Mouse (Mus musculus): ENCODE measurements around the gene Sirpa.

Gene Sirpa

GRCm38 (mm10) chr2:129604032-129604431 is 11.4 kb downstream of the Sirpa start:
- DNase-seq (ENCODE audit: extremely low read depth, low read depth, low spot score), result no peak

GRCm38 (mm10) chr2:129605816-129606215 is 13.2 kb downstream of the Sirpa start:
- DNase-seq (ENCODE audit: extremely low read depth, low read depth, low spot score), result no peak

DNA sequence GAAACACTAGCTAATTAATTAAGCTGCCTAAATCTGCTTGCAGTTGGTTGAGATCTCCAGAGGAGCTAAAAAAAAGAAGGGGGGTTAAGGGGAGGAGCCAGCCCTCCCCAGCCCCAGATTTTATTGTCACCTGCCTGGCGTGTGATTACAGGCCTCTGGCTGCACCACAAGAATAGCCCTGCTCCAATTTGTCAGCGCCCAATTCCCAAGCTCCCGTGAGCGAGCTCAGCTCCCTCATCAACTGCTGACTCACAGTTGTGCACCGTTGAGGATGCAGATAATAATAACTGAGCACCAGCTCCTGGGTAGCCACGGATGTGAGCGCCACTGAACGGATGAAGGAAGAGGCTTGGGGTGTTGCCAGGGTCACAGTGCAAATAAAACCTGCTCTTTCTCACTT is 13.6 kb downstream of the Sirpa start:
- no peak for DNase-seq (ENCODE audit: extremely low read depth, low read depth, low spot score)

DNA sequence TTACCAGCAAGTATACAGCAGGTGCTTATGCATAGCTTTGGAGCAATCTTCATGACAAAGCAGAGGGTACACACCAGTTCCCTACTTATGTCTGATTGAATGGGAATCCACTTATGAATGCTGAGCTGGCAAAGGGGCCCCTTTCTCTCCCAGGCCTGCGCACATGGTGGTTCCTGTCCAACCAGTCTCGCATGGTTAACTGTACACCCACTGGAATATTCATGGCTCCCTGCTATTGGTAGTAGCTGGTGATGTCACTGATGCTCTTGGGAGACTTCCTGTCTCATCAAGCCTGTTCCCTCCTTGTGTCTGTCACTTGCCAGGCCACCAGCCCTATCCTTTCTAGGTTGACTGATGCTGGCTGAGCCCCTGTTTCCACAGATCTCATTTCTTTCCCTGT is 14.3 kb downstream of the Sirpa start:
- DNase-seq (ENCODE audit: extremely low read depth, low read depth, low spot score), result no peak

DNA sequence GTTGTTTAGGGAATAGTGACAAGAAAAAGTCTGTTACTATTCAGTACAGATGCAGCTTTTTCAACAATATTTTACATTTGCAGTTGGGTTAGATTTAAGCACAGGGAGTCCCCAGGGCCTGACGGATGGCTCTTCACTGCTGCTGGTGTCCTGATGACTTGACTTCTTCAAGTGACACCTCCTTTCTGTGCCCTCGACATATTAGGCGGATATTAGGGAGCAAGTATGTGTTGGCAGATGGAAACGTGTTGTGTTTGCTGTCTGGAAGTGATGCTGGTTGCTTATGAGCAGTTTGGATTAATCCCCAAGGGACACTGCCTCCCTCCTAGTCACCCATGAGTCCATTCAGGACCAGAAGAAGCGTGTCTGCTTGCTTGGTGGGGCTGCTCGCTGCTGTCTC is 21.3 kb downstream of the Sirpa start:
- DNase-seq (ENCODE audit: extremely low read depth, low read depth, low spot score), result no peak

DNA sequence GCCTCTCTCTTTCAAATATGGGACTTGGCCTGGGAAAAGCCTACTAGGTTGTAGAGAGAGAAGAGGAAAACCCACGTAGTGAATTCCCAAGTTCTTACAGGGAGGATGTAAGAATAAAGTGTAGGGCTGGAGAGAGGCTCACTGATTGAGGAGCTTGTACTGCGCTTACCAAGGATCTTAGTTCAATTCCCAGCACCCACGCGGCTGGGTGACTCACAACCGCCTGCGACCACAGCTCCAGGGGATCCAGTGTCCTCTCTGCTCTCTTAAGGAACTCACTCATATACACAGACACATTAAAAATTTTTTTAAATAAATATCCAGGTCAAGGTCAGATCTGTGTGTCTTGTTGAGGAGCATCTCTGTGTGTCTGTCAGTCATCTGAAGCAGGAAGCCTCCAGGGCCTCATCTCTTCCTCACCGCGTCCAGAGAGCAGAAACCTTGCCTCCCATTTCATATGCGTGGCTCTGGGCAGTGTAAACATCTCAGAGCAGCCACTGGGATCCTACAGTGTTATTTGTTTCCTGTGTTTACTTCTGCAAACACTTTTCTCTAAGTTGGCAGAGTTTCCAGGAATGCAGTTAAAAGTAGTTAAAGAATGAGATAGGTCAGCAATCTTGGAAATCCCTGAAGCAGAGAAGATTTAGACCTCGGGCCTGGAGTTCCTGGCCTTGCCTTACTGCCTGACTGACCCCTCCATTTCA is 22.0 kb downstream of the Sirpa start:
- no peak for DNase-seq (ENCODE audit: extremely low read depth, low read depth, low spot score)

- no peak for DNase-seq (ENCODE audit: extremely low read depth, low read depth, low spot score)
Observed at GRCm38 (mm10) chr2:129620148-129620547, 27.5 kb downstream of the Sirpa start.

GRCm38 (mm10) chr2:129620881-129621280 is 28.2 kb downstream of the Sirpa start:
- DNase-seq (ENCODE audit: extremely low read depth, low read depth, low spot score), result no peak

DNA sequence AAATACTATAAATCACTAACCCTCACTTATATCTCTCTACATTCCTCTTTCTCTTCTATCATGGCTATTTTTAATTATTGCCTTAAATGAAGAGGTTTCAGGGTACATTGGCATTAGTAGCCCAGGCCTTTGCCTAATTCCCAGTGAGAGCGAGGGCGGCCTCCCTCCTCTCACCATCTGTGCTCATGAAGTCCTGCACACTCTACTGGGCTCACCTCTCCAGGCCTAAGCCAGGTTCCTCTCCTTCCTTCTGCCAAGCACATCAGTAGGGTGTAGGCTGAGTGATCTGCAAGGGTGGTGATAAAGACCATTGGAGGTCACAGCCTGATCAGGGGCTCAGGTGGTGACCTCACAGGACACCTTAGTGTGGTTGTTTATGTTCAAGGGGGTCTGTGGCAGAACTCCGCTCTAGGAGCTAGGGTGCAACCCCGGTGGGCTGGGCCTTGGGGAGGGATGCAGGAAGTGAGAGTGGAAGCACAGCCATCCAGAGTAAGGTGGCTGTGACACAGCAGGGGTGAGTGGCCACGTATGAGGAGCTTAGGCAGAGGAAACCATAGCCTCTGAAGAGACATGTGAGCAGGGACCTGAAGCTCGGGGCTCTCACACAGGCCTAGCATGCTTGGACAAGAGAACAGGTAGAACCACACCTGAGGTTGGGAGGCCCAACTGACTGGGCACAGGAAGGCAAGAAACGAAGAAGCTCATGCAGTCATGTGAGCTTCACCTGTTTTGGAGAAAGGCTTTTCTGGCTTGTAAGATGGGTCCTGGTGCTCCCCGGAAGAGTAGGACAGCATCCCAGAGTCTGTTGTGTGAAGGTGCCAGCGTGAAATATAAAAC is 29.2 kb downstream of the Sirpa start:
- no peak for DNase-seq (ENCODE audit: extremely low read depth, low read depth, low spot score)

- no peak for DNase-seq (ENCODE audit: extremely low read depth, low read depth, low spot score)
Observed at GRCm38 (mm10) chr2:129622918-129623317, 30.3 kb downstream of the Sirpa start.

- no peak for DNase-seq (ENCODE audit: extremely low read depth, low read depth, low spot score)
Observed at GRCm38 (mm10) chr2:129623771-129624170, 31.1 kb downstream of the Sirpa start.

DNA sequence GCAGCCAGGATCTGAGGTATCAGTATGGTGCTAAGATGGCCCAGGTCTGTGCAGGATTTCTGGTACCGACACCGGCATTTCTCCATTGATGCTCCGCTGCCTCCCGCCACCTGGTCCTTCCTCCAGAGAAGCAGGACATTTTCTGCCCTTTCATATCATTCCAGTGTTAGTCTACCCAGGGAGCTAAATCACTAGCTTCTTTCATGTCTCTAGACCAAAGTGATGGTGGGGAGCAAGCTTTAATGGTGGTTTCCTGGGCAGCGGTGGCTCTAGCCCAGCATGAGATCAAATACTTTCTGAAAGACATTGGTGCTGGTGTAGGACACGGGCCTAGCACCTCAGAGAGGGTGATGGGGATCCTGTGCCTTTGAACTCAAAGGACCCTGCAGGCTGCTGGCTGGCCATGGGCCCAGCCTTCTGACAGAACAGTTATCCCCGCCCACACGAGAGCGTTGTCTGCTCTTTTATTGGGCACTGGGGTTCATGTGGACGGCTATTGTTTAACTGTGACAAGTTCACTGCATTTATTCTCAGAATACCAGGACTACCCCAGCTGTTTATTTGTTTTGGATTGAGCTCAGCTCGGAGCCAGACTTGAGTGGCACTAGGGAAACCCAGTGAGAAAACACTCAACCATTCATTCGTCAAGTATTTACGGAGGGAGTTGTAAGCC is 31.7 kb downstream of the Sirpa start:
- no peak for DNase-seq (ENCODE audit: extremely low read depth, low read depth, low spot score)

DNA sequence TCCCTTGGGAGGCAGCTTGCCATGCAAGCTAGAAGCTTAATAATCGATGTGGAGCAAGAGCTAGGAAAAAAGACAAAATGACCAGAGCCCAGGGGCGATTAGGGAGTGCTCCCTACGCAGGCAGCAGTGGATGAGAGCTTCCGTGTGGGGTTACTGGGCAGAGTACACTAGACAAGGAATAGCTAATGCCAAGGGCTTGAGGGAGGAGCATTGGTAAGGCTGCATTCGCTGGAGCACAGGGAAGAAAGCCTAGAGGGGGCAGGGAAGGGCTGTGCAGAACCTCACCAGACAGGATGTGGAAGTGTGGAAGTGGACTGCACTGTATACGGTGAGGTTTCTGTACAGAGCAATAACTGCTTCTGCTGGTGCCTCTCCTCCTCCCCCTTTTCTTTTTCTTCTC is 32.3 kb downstream of the Sirpa start:
- DNase-seq (ENCODE audit: extremely low read depth, low read depth, low spot score), result no peak

GRCm38 (mm10) chr2:129625845-129626244 is 33.2 kb downstream of the Sirpa start:
- DNase-seq (ENCODE audit: extremely low read depth, low read depth, low spot score), result no peak

DNA sequence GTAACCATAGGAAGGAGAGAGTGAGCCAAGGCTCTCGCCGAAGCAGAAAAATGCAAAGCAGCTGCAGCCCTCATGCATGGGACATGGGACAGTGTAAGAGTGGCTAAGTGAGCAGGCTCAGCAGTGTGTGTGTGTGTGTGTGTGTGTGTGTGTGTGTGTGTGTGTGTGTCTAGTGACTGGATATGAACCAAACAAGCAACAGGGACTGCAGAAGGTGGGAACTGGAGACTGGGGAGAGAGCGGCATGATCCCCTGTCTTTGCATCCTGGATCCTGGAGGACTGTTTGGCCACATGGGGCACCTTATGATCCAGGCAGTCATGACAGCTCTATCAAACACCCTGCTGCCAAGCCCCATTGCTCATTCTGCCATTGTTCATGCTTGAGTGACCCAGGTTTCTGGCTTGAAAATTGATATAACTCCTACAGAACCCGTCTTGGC is 34.0 kb downstream of the Sirpa start:
- DNase-seq (ENCODE audit: extremely low read depth, low read depth, low spot score), result no peak

DNA sequence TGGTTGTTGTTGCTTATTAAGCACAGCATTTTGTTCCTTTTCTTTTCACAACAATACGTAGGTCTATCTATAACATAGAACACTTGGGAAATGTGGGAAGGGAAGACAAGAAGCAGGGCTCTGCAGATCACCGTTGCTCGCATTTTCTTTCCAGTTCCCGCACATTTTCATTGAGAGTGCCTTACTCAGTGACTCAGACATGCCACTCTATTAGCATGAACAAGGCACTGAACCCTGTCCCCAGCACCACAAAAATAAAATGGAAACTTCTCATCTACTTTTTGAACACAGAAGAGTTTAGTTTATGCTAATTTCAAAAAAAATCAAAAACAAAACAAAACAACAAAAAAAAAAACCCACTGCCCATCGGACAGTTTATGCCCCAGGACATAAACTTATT is 34.5 kb downstream of the Sirpa start:
- no peak for DNase-seq (ENCODE audit: extremely low read depth, low read depth, low spot score)

- DNase-seq (ENCODE audit: extremely low read depth, low read depth, low spot score), result no peak
Observed at GRCm38 (mm10) chr2:129627811-129628210, 35.2 kb downstream of the Sirpa start.

- no peak for DNase-seq (ENCODE audit: extremely low read depth, low read depth, low spot score)
Observed at GRCm38 (mm10) chr2:129628456-129629185, 36.0 kb downstream of the Sirpa start.

DNA sequence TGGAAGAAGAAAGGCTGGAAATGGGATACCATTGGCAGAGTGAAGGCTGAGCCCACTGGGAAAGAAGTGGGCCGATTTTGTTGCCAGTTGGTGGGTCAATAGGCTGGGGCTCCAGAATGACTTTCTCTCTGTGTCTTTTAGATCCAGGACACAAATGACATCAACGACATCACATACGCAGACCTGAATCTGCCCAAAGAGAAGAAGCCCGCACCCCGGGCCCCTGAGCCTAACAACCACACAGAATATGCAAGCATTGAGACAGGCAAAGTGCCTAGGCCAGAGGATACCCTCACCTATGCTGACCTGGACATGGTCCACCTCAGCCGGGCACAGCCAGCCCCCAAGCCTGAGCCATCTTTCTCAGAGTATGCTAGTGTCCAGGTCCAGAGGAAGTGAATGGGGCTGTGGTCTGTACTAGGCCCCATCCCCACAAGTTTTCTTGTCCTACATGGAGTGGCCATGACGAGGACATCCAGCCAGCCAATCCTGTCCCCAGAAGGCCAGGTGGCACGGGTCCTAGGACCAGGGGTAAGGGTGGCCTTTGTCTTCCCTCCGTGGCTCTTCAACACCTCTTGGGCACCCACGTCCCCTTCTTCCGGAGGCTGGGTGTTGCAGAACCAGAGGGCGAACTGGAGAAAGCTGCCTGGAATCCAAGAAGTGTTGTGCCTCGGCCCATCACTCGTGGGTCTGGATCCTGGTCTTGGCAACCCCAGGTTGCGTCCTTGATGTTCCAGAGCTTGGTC is 37.3 kb downstream of the Sirpa start:
- DNase-seq (ENCODE audit: extremely low read depth, low read depth, low spot score), result no peak

GRCm38 (mm10) chr2:129630532-129630886 is 37.9 kb downstream of the Sirpa start:
- DNase-seq (ENCODE audit: extremely low read depth, low read depth, low spot score), result no peak

All from fat pad, adult 2 months (tissue).